Mouse (Mus musculus): ENCODE results near the gene Cdc27. TPM values are rescaled to one million over a fixed set of nuclear protein-coding genes. Genes with fewer than 3 reads are reported as not detected.

Cdc27 gene
- total RNA-seq (2021), result 10 to 100 TPM; 56.6 to 63.2 TPM

- DNase-seq (ENCODE audit: low spot score in 2 of 2), result peak; percentile 99 to 100
- intact Hi-C loops (cut with DNase I), result no loop called here
These were observed at the start of gene Cdc27, which contains the start of gene Myl4 for GRCm38 (mm10) chr11:104550406-104550974. Gene Cdc27, minus strand, starts transcription at chr11:104550620. Gene Myl4, plus strand, starts transcription at chr11:104550663.

- no peak for DNase-seq (ENCODE audit: low spot score in 2 of 2)
- intact Hi-C loops (cut with DNase I), result loop anchor here (10.0 kb wide), 1 partner anchor 165 kb away; no protein-coding TSS in a partner anchor
These were observed 49.0 kb upstream of the Cdc27 start for GRCm38 (mm10) chr11:104599265-104599945.

GRCm38 (mm10) chr11:104596365-104596764 is 45.9 kb upstream of the Cdc27 start:
- intact Hi-C loops (cut with DNase I), result loop anchor here (10.0 kb wide), 1 partner anchor 168 kb away; no protein-coding TSS in a partner anchor
- DNase-seq (ENCODE audit: low spot score in 2 of 2), result no peak

- intact Hi-C loops (cut with DNase I), result loop anchor here (5.0 to 10.0 kb wide), 2 partner anchors 173 to 530 kb away; no protein-coding TSS in a partner anchor
- no peak for DNase-seq (ENCODE audit: low spot score in 2 of 2)
These were observed 41.8 kb upstream of the Cdc27 start for GRCm38 (mm10) chr11:104592066-104592835.

- intact Hi-C loops (cut with DNase I), result loop anchor here (5.0 to 10.0 kb wide), 2 partner anchors 175 to 532 kb away; no protein-coding TSS in a partner anchor
- peak; percentile 76 to 81 for DNase-seq (ENCODE audit: low spot score in 2 of 2)
These were observed 39.7 kb upstream of the Cdc27 start for GRCm38 (mm10) chr11:104590148-104590547.

GRCm38 (mm10) chr11:104589570-104589969 is 39.1 kb upstream of the Cdc27 start:
- DNase-seq (ENCODE audit: low spot score in 2 of 2), result no peak
- intact Hi-C loops (cut with DNase I), result no loop called here

- DNase-seq (ENCODE audit: low spot score in 2 of 2), result no peak
These were observed 38.1 kb upstream of the Cdc27 start for GRCm38 (mm10) chr11:104588513-104588912.

GRCm38 (mm10) chr11:104587904-104588303 is 37.5 kb upstream of the Cdc27 start:
- no peak for DNase-seq (ENCODE audit: low spot score in 2 of 2)
- intact Hi-C loops (cut with DNase I), result no loop called here

More at GRCm38 (mm10) chr11:104588513-104588912, 38.1 kb upstream of the Cdc27 start:
- intact Hi-C loops (cut with DNase I), result no loop called here

- intact Hi-C loops (cut with DNase I), result no loop called here
- no peak for DNase-seq (ENCODE audit: low spot score in 2 of 2)
These were observed 35.1 kb upstream of the Cdc27 start for GRCm38 (mm10) chr11:104585495-104585894.

- no peak for DNase-seq (ENCODE audit: low spot score in 2 of 2)
- intact Hi-C loops (cut with DNase I), result no loop called here
These were observed 32.4 kb upstream of the Cdc27 start for GRCm38 (mm10) chr11:104582630-104583364.

- intact Hi-C loops (cut with DNase I), result no loop called here
- no peak for DNase-seq (ENCODE audit: low spot score in 2 of 2)
These were observed 31.8 kb upstream of the Cdc27 start for GRCm38 (mm10) chr11:104582308-104582606.

GRCm38 (mm10) chr11:104581446-104582307 is 31.3 kb upstream of the Cdc27 start:
- no peak for DNase-seq (ENCODE audit: low spot score in 2 of 2)
- intact Hi-C loops (cut with DNase I), result no loop called here

GRCm38 (mm10) chr11:104580606-104581005 is 30.2 kb upstream of the Cdc27 start:
- intact Hi-C loops (cut with DNase I), result no loop called here
- DNase-seq (ENCODE audit: low spot score in 2 of 2), result no peak

GRCm38 (mm10) chr11:104580091-104580490 is 29.7 kb upstream of the Cdc27 start:
- intact Hi-C loops (cut with DNase I), result no loop called here
- no peak for DNase-seq (ENCODE audit: low spot score in 2 of 2)

- intact Hi-C loops (cut with DNase I), result no loop called here
- DNase-seq (ENCODE audit: low spot score in 2 of 2), result no peak
These were observed 29.2 kb upstream of the Cdc27 start for GRCm38 (mm10) chr11:104579575-104579974.

GRCm38 (mm10) chr11:104579084-104579483 is 28.7 kb upstream of the Cdc27 start:
- intact Hi-C loops (cut with DNase I), result no loop called here
- DNase-seq (ENCODE audit: low spot score in 2 of 2), result no peak

- intact Hi-C loops (cut with DNase I), result no loop called here
- DNase-seq (ENCODE audit: low spot score in 2 of 2), result no peak
These were observed 27.7 kb upstream of the Cdc27 start for GRCm38 (mm10) chr11:104578074-104578473.

- intact Hi-C loops (cut with DNase I), result no loop called here
These were observed 26.6 kb upstream of the Cdc27 start for GRCm38 (mm10) chr11:104576772-104577612.

More at GRCm38 (mm10) chr11:104576772-104577612, 26.6 kb upstream of the Cdc27 start:
- DNase-seq (ENCODE audit: low spot score in 2 of 2), result no peak
